In genomic region chr12:59040851-59041250, GRCm38 (mm10) we compare ENCODE assay signal across 8 mouse cellular contexts. TPM values are rescaled to one million over a fixed set of nuclear protein-coding genes. Genes with fewer than 3 reads are reported as not detected.
DNase-seq lines count a peak whose midpoint lies in the region; ATAC-seq lines count a peak whose summit lies in the region.

No protein-coding gene starts in this region.

- peak overlapping the region; percentile 51; the same call in 1 of the 2 replicates for H3K4me2 ChIP-seq in heart, embryonic 14.5 days (ENCODE audit: low read length)
- H3K4me2 ChIP-seq in neural tube, embryonic 11.5 days (ENCODE audit: low read depth) = no peak overlapping the region
- no peak overlapping the region for H3K4me2 ChIP-seq in neural tube, embryonic 15.5 days
- no peak overlapping the region for H3K4me2 ChIP-seq in limb, embryonic 15.5 days
- H3K4me2 ChIP-seq in stomach, embryonic 14.5 days (replicated peaks; ENCODE audit: low read depth, low read length) = no peak overlapping the region

- H3K27me3 ChIP-seq in heart, embryonic 14.5 days (ENCODE audit: control insufficient read depth, insufficient read depth, low read length) = no peaks in the 10 kb centered on the region
- H3K27me3 ChIP-seq in neural tube, embryonic 11.5 days (ENCODE audit: control insufficient read depth, insufficient read depth, low read length) = no peaks in the 10 kb centered on the region
- H3K27me3 ChIP-seq in neural tube, embryonic 15.5 days (replicated peaks) = no peaks in the 10 kb centered on the region
- H3K27me3 ChIP-seq in limb, embryonic 15.5 days = no peaks in the 10 kb centered on the region
- H3K27me3 ChIP-seq in stomach, embryonic 14.5 days (ENCODE audit: control insufficient read depth, insufficient read depth, low read length) = no peaks in the 10 kb centered on the region

- H3K4me3 ChIP-seq in heart, embryonic 14.5 days (ENCODE audit: control insufficient read depth in 1 of 2, insufficient read depth in 1 of 2, low read depth in 1 of 2, low read length in 2 of 2) = no peak overlapping the region
- no peak overlapping the region for H3K4me3 ChIP-seq in neural tube, embryonic 11.5 days (ENCODE audit: low read depth, low read length)
- H3K4me3 ChIP-seq in neural tube, embryonic 15.5 days (replicated peaks) = no peak overlapping the region
- H3K4me3 ChIP-seq in limb, embryonic 15.5 days = no peak overlapping the region
- H3K4me3 ChIP-seq in stomach, embryonic 14.5 days (ENCODE audit: low read depth, low read length) = no peak overlapping the region

- no peak overlapping the region for H3K9ac ChIP-seq in heart, embryonic 14.5 days (ENCODE audit: low read length)
- H3K9ac ChIP-seq in neural tube, embryonic 11.5 days (ENCODE audit: low read length) = no peak overlapping the region
- no peak overlapping the region for H3K9ac ChIP-seq in neural tube, embryonic 15.5 days (replicated peaks)
- no peak overlapping the region for H3K9ac ChIP-seq in limb, embryonic 15.5 days
- no peak overlapping the region for H3K9ac ChIP-seq in stomach, embryonic 14.5 days (replicated peaks; ENCODE audit: low read depth, low read length)

- 29% methylated on average over 7 of the region's 7 CpGs for WGBS in heart, embryonic 14.5 days
- 36% methylated on average over 7 of the region's 7 CpGs for WGBS in neural tube, embryonic 11.5 days
- 40% methylated on average over 7 of the region's 7 CpGs for WGBS in neural tube, embryonic 15.5 days
- 23% methylated on average over 7 of the region's 7 CpGs for WGBS in limb, embryonic 15.5 days
- WGBS in stomach, embryonic 14.5 days = 31% methylated on average over 7 of the region's 7 CpGs

- no peak for DNase-seq in heart, postnatal 4 days
- DNase-seq in neural tube, embryonic 11.5 days (ENCODE audit: low spot score) = no peak
- DNase-seq in thymus, postnatal 4 days = no peak
- no peak for DNase-seq in thymus, adult 18-20 months

- ATAC-seq in heart, embryonic 14.5 days (ENCODE audit: insufficient number of reproducible peaks, insufficient read depth, low FRiP score, low read depth) = no peak
- peak; percentile 59; the same call in 1 of the 2 replicates for ATAC-seq in neural tube, embryonic 11.5 days (ENCODE audit: insufficient read depth, low FRiP score, low TSS enrichment)
- no peak; the same call in 1 of the 2 replicates for ATAC-seq in neural tube, embryonic 15.5 days (ENCODE audit: low FRiP score)
- ATAC-seq in limb, embryonic 15.5 days (ENCODE audit: insufficient number of reproducible peaks, low FRiP score, low TSS enrichment, low read depth) = no peak
- peak; percentile 19; the same call in 1 of the 2 replicates for ATAC-seq in stomach, embryonic 14.5 days (ENCODE audit: insufficient number of reproducible peaks, insufficient read depth, low FRiP score, low read depth)

- peaks cover 3 to 4% of the 10 kb centered on the region in 2 experiments; a peak in 2 of 4 replicates for H3K4me1 ChIP-seq in heart, embryonic 14.5 days (ENCODE audit: control insufficient read depth in 2 of 2, insufficient read depth in 2 of 2, low read length in 2 of 2)
- H3K4me1 ChIP-seq in neural tube, embryonic 11.5 days (ENCODE audit: control insufficient read depth, insufficient read depth, low read length) = no peaks in the 10 kb centered on the region
- 0 out of 2 replicates have a peak, but pooled peaks cover 4% of the 10 kb centered on the region for H3K4me1 ChIP-seq in neural tube, embryonic 15.5 days
- H3K4me1 ChIP-seq in limb, embryonic 15.5 days = 0 out of 2 replicates have a peak, but pooled peaks cover 5% of the 10 kb centered on the region
- H3K4me1 ChIP-seq in stomach, embryonic 14.5 days (ENCODE audit: control insufficient read depth, insufficient read depth, low read length) = no peaks in the 10 kb centered on the region

- peaks cover 40% of the 10 kb centered on the region for H3K36me3 ChIP-seq in heart, embryonic 14.5 days (ENCODE audit: control insufficient read depth, insufficient read depth, low read length)
- peaks cover 2% of the 10 kb centered on the region for H3K36me3 ChIP-seq in neural tube, embryonic 11.5 days (ENCODE audit: control insufficient read depth, insufficient read depth, low read length)
- H3K36me3 ChIP-seq in neural tube, embryonic 15.5 days = peaks cover 33% of the 10 kb centered on the region
- H3K36me3 ChIP-seq in limb, embryonic 15.5 days = peaks cover 40% of the 10 kb centered on the region
- H3K36me3 ChIP-seq in stomach, embryonic 14.5 days (ENCODE audit: control insufficient read depth, insufficient read depth, low read length) = peaks cover 26% of the 10 kb centered on the region

- H3K27ac ChIP-seq in heart, embryonic 14.5 days (replicated peaks in 1 of 2; ENCODE audit: control insufficient read depth in 1 of 2, insufficient read depth in 1 of 2, low read depth in 2 of 2, low read length in 2 of 2) = peak overlapping the region in 1 of 2 experiments; percentile 82; a peak in 2 of 4 replicates
- H3K27ac ChIP-seq in neural tube, embryonic 11.5 days (ENCODE audit: low read depth, low read length) = 0 out of 2 replicates have a peak overlapping the region, but pooled peaks have one; percentile 27
- H3K27ac ChIP-seq in neural tube, embryonic 15.5 days (replicated peaks) = no peak overlapping the region
- H3K27ac ChIP-seq in limb, embryonic 15.5 days = peak overlapping the region; percentile 22; the same call in 1 of the 2 replicates
- H3K27ac ChIP-seq in stomach, embryonic 14.5 days (ENCODE audit: low read length) = no peak overlapping the region

- no peaks in the 10 kb centered on the region for H3K9me3 ChIP-seq in heart, embryonic 14.5 days (ENCODE audit: control insufficient read depth, low read length)
- no peaks in the 10 kb centered on the region for H3K9me3 ChIP-seq in neural tube, embryonic 11.5 days (ENCODE audit: control insufficient read depth, low read length)
- no peaks in the 10 kb centered on the region for H3K9me3 ChIP-seq in neural tube, embryonic 15.5 days (replicated peaks)
- H3K9me3 ChIP-seq in limb, embryonic 15.5 days = no peaks in the 10 kb centered on the region
- no peaks in the 10 kb centered on the region for H3K9me3 ChIP-seq in stomach, embryonic 14.5 days (ENCODE audit: control insufficient read depth, low read depth, low read length)

RNA-seq across cellular contexts. Expression of gene Trappc6b, which starts 20.4 kb away (rescaled TPM):
- 62.3 and 69.3 TPM in 2 replicates for polyA plus RNA-seq in heart, embryonic 14.5 days (2014; fragmentation: Nextera tagmentation; extraction: Ambion mirVana)
- 10 to 100 TPM; 56.6 to 63.5 TPM for total RNA-seq in heart, postnatal 4 days (2021)
- polyA plus RNA-seq in neural tube, embryonic 11.5 days (2014; fragmentation: Nextera tagmentation; extraction: Ambion mirVana) = 73.2 and 74.9 TPM in 2 replicates
- 164 and 168 TPM in 2 replicates for polyA plus RNA-seq in neural tube, embryonic 15.5 days (2015; fragmentation: Nextera tagmentation; extraction: Ambion mirVana)
- 83.1 and 84.9 TPM in 2 replicates for polyA plus RNA-seq in limb, embryonic 15.5 days (2015; fragmentation: Nextera tagmentation; extraction: Ambion mirVana)
- 61.0 and 67.1 TPM in 2 replicates for polyA plus RNA-seq in stomach, embryonic 14.5 days (2014; fragmentation: Nextera tagmentation; extraction: Ambion mirVana)

RNA-seq across cellular contexts. Expression of gene Pnn, which starts 25.8 kb away (rescaled TPM):
- polyA plus RNA-seq in heart, embryonic 14.5 days (2014; fragmentation: Nextera tagmentation; extraction: Ambion mirVana) = 43.9 and 57.7 TPM in 2 replicates
- total RNA-seq in heart, postnatal 4 days (2021) = 10 to 100 TPM; 38.5 to 40.4 TPM
- 96.0 and 101 TPM in 2 replicates for polyA plus RNA-seq in neural tube, embryonic 11.5 days (2014; fragmentation: Nextera tagmentation; extraction: Ambion mirVana)
- 84.3 and 93.0 TPM in 2 replicates for polyA plus RNA-seq in neural tube, embryonic 15.5 days (2015; fragmentation: Nextera tagmentation; extraction: Ambion mirVana)
- 98.8 and 103 TPM in 2 replicates for polyA plus RNA-seq in limb, embryonic 15.5 days (2015; fragmentation: Nextera tagmentation; extraction: Ambion mirVana)
- 91.3 and 106 TPM in 2 replicates for polyA plus RNA-seq in stomach, embryonic 14.5 days (2014; fragmentation: Nextera tagmentation; extraction: Ambion mirVana)

RNA-seq across cellular contexts. Expression of gene Gemin2, which starts 27.7 kb away (rescaled TPM):
- polyA plus RNA-seq in heart, embryonic 14.5 days (2014; fragmentation: Nextera tagmentation; extraction: Ambion mirVana) = 18.2 and 19.8 TPM in 2 replicates
- total RNA-seq in heart, postnatal 4 days (2021) = 1 to 10 TPM; 8.8 to 9.8 TPM
- 21.8 and 26.2 TPM in 2 replicates for polyA plus RNA-seq in neural tube, embryonic 11.5 days (2014; fragmentation: Nextera tagmentation; extraction: Ambion mirVana)
- polyA plus RNA-seq in neural tube, embryonic 15.5 days (2015; fragmentation: Nextera tagmentation; extraction: Ambion mirVana) = 16.4 and 19.8 TPM in 2 replicates
- 25.3 and 25.7 TPM in 2 replicates for polyA plus RNA-seq in limb, embryonic 15.5 days (2015; fragmentation: Nextera tagmentation; extraction: Ambion mirVana)
- 23.8 and 29.8 TPM in 2 replicates for polyA plus RNA-seq in stomach, embryonic 14.5 days (2014; fragmentation: Nextera tagmentation; extraction: Ambion mirVana)

RNA-seq across cellular contexts. Expression of gene Sec23a, which starts 29.0 kb away (rescaled TPM):
- 76.9 and 82.8 TPM in 2 replicates for polyA plus RNA-seq in heart, embryonic 14.5 days (2014; fragmentation: Nextera tagmentation; extraction: Ambion mirVana)
- 10 to 100 TPM; 51.0 to 53.8 TPM for total RNA-seq in heart, postnatal 4 days (2021)
- polyA plus RNA-seq in neural tube, embryonic 11.5 days (2014; fragmentation: Nextera tagmentation; extraction: Ambion mirVana) = 105 and 109 TPM in 2 replicates
- polyA plus RNA-seq in neural tube, embryonic 15.5 days (2015; fragmentation: Nextera tagmentation; extraction: Ambion mirVana) = 95.2 and 96.0 TPM in 2 replicates
- polyA plus RNA-seq in limb, embryonic 15.5 days (2015; fragmentation: Nextera tagmentation; extraction: Ambion mirVana) = 105 and 107 TPM in 2 replicates
- polyA plus RNA-seq in stomach, embryonic 14.5 days (2014; fragmentation: Nextera tagmentation; extraction: Ambion mirVana) = 80.6 and 88.4 TPM in 2 replicates

RNA-seq across cellular contexts. Expression of gene Mia2, which starts 54.7 kb away (rescaled TPM):
- 33.2 and 40.0 TPM in 2 replicates for polyA plus RNA-seq in heart, embryonic 14.5 days (2014; fragmentation: Nextera tagmentation; extraction: Ambion mirVana)
- 10 to 100 TPM; 40.6 to 46.0 TPM for total RNA-seq in heart, postnatal 4 days (2021)
- polyA plus RNA-seq in neural tube, embryonic 11.5 days (2014; fragmentation: Nextera tagmentation; extraction: Ambion mirVana) = 55.1 and 58.1 TPM in 2 replicates
- polyA plus RNA-seq in neural tube, embryonic 15.5 days (2015; fragmentation: Nextera tagmentation; extraction: Ambion mirVana) = 32.5 and 52.6 TPM in 2 replicates
- 63.0 and 68.1 TPM in 2 replicates for polyA plus RNA-seq in limb, embryonic 15.5 days (2015; fragmentation: Nextera tagmentation; extraction: Ambion mirVana)
- polyA plus RNA-seq in stomach, embryonic 14.5 days (2014; fragmentation: Nextera tagmentation; extraction: Ambion mirVana) = 65.1 and 73.7 TPM in 2 replicates

Comparison
In these comparisons a context has a peak if more than half of its experiments do, and no peak if none do; other contexts are left out.
1. ATAC-seq: peak in neural tube, embryonic 11.5 days (single experiment) and stomach, embryonic 14.5 days (single experiment); none in heart, embryonic 14.5 days (single experiment), neural tube, embryonic 15.5 days (single experiment) and limb, embryonic 15.5 days (single experiment).
2. H3K27ac ChIP-seq: peak in neural tube, embryonic 11.5 days (single experiment) and limb, embryonic 15.5 days (single experiment); none in neural tube, embryonic 15.5 days (single experiment) and stomach, embryonic 14.5 days (single experiment).